Mouse (Mus musculus) forebrain, embryonic 15.5 days (tissue): ENCODE results near the gene Rpap1. TPM values are rescaled to one million over a fixed set of nuclear protein-coding genes. Genes with fewer than 3 reads are reported as not detected.
"Not testable (repeated sequence)": the region's sequence is repeated elsewhere in the genome, so short reads cannot be mapped to it uniquely, and the experiment has no call there.

Source experiments
- ATAC-seq: fragments of 200-750 bp; cut with Nextera tagmentation; replicated peaks from 2 replicates; pipeline ENCODE4 v1.8.0; 2017; ENCODE audit warnings: mild to moderate bottlenecking, moderate TSS enrichment, moderate library complexity
- H3K27ac ChIP-seq: fragments of 300-500 bp; sonication (generic); replicated peaks from 2 replicates; pipeline ENCODE4 v1.5.1; 2015; ENCODE audit warnings: mild to moderate bottlenecking, inconsistent platforms
- H3K27me3 ChIP-seq: fragments of 300-500 bp; sonication (generic); 2 replicates; pipeline ENCODE4 v1.6.1; 2015; ENCODE audit warnings: inconsistent platforms
- H3K36me3 ChIP-seq: fragments of 300-500 bp; sonication (generic); 2 replicates; pipeline ENCODE4 v1.6.1; 2015; ENCODE audit warnings: mild to moderate bottlenecking, inconsistent platforms
- H3K4me1 ChIP-seq: fragments of 300-500 bp; sonication (generic); 2 replicates; pipeline ENCODE4 v1.6.1; 2015; ENCODE audit warnings: inconsistent platforms
- H3K4me2 ChIP-seq: fragments of 300-500 bp; sonication (generic); replicated peaks from 2 replicates; pipeline ENCODE4 v1.6.1; 2015; ENCODE audit warnings: mild to moderate bottlenecking, inconsistent platforms
- H3K4me3 ChIP-seq: fragments of 300-500 bp; sonication (generic); 2 replicates; pipeline ENCODE4 v1.5.1; 2015; ENCODE audit warnings: mild to moderate bottlenecking, inconsistent platforms
- H3K9ac ChIP-seq: fragments of 300-500 bp; sonication (generic); replicated peaks from 2 replicates; pipeline ENCODE4 v1.6.1; 2015; ENCODE audit warnings: mild to moderate bottlenecking, inconsistent platforms
- H3K9me3 ChIP-seq: fragments of 300-500 bp; sonication (generic); 2 replicates; pipeline ENCODE4 v1.6.1; 2016; ENCODE audit warnings: inconsistent platforms
- WGBS: fragments of 180-500 bp; shearing (Covaris S2); methylation state at CpG from one replicate; pipeline ENCODE4 v1.1.7; 2015; ENCODE audit warnings: mixed read lengths; 5-methylcytosine and 5-hydroxymethylcytosine counted together
- polyA plus RNA-seq: library from polyadenylated mRNA; unstranded; fragments of >200 nt; fragmentation: Nextera tagmentation; extraction: Ambion mirVana; gene quantifications from 2 replicates; pipeline ENCODE4 v1.2.1, GENCODE M21; 2015

Gene Rpap1
- polyA plus RNA-seq, 1 experiment from 2014 or later, result 21.5 TPM

DNA sequence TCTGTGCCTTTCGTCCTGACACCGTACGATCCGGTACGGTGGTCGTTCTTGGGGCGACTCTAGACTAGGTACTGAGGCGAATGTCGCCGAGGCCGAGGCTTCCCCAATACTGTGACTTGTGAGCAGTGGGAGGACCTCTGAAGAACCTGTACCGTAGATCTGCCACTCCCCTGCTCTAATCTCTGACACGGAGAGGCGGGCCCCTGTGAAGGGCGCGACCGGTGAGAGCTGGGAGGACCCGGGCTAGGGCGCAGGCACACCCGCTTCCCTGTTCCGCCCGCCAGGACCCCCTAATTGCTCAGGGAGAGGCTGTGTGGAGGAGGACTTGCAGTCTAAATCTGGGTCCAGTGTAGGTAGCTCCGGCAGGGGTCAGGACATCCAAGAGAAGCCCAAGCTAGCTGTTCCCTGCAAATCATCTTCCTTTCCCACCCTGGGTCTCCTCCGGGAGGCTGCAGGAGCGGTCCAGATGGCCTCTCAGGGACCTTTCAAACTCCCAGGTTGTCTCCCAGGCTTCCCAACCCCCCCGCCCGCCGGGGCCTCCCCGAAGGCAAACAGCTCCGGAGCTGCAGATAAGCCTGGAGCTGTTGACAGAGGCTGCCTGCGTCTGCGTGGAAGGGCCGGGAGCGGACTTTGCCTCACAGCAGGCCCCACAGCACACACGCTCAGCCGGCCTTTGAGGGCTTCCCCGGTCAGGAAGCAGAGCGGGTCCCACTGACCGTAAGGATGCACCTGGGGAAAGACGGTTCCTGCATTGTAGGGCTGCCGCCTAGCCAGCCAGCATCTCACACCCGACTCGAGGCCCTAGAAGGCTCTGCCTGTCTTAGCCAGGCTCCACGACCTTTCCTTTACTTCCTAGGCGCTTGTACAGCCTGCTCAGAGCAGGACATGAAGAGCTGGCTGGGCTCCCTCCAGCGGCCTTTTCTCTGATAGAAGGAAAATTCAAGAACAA is 42.9 kb downstream of the Rpap1 start:
- Histone ChIP-seq H3K27me3 (peaks cover 35% of the 10 kb centered on the region), H3K4me1 (peaks cover 36% of the 10 kb centered on the region), H3K4me2 (peak overlapping the region; percentile 95), H3K9me3 (no peaks in the 10 kb centered on the region), H3K9ac (no peak overlapping the region), H3K27ac (no peak overlapping the region), H3K4me3 (peak overlapping the region; percentile 53; the same call in 1 of the 2 replicates), H3K36me3 (no peaks in the 10 kb centered on the region)
- WGBS, result 5% methylated on average over 44 of the region's 46 CpGs
- no peak for ATAC-seq

DNA sequence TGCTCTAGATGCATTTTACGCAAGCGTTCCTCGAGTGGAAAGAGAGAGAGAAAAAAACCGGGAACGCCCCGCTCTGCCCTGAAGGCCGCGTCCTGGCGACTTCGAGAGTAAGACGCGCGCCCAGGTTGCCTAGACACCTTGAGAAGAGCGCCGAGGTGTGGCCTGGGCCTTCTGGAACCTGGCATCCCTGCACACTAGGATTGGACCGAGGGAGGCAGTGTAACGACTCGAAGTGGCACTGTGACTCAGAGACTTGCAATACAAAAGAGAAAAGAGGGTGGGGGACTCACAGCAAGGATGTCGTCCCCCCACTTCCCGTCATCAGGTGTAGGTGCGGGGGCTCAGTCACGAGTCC is 43.6 kb downstream of the Rpap1 start:
- H3K27me3 ChIP-seq, result peaks cover 35% of the 10 kb centered on the region

DNA sequence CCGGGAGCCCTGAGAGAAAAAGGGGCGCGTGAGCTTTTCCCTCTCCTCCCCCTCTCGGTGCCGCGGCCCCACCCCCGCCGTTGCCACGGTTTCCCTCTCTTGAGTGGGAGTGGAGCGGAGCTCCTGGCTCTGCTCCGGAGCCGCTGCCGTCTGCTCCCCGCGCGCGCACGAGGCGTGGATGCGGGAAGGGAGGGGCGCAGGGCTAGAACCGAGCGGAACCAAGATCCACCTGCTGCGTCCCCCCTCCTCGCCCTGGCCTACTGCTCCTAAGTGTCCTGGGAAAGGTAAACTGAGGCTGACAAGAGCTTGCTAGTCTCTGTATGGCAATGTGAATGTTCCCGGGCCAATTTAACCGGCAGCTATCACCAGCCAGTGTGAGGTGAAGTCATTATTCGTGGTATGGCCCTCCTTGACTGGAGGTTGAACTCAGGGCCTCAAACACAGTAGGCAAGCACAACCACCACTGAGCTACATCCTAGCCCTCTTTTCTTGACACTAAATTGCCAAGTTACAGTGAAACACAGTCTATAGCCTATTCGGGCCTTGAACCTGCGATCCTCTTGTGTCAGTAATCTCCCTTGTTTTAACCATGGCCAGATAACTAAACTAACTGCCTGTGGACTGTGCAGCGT is 44.0 kb downstream of the Rpap1 start:
- H3K4me2 ChIP-seq, result peak overlapping the region; percentile 95
- H3K27ac ChIP-seq, result no peak overlapping the region
- H3K27me3 ChIP-seq, result peaks cover 35% of the 10 kb centered on the region
- WGBS, result 8% methylated on average over 22 of the region's 31 CpGs
- peak overlapping the region; percentile 28; the same call in 1 of the 2 replicates for H3K9ac ChIP-seq
- ATAC-seq, result 0 out of 2 replicates have a peak, but pooled peaks have one; percentile 15
- no peaks in the 10 kb centered on the region for H3K36me3 ChIP-seq
- H3K4me3 ChIP-seq, result peak overlapping the region; percentile 53
- H3K9me3 ChIP-seq, result no peaks in the 10 kb centered on the region
- H3K4me1 ChIP-seq, result peaks cover 36% of the 10 kb centered on the region

More for the DNA sequence above, 43.6 kb downstream of the Rpap1 start:
- Histone ChIP-seq H3K36me3 (no peaks in the 10 kb centered on the region), H3K4me3 (peak overlapping the region; percentile 53), H3K4me2 (peak overlapping the region; percentile 95), H3K27ac (no peak overlapping the region), H3K9ac (no peak overlapping the region), H3K9me3 (no peaks in the 10 kb centered on the region), H3K4me1 (peaks cover 36% of the 10 kb centered on the region)
- no peak for ATAC-seq
- WGBS, result 6% methylated on average over 22 of the region's 22 CpGs

DNA sequence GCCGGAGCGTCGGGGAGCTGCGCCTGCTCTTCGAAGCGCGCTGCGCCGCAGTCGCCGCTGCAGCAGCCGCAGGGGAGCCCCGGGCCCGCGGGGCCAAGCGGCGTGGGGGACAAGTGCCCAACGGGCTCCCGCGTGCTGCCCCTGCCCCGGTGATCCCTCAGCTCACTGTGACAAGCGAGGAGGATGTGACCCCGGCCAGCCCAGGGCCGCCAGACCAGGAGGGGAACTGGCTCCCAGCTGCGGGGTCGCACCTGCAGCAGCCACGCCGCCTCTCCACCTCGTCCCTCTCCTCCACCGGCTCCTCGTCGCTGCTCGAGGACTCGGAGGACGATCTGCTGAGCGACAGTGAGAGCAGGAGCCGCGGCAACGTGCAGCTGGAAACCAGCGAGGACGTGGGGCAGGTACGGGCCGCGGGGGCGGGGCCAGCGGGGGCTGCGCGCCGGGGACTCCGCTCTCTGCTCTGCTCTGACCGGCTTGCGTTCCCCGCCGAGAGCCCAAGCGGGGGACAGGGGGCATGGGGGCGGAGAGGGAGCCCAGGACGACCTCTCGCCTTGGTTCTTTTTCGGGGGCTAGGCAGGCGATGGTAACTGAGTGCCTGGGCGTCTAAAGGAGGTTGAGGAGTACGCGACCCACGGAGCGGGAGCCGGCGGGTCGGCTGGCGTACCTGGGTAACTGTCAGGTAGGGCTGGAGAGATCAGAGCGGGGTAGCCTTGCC is 44.7 kb downstream of the Rpap1 start:
- Histone ChIP-seq H3K9me3 (no peaks in the 10 kb centered on the region), H3K27ac (no peak overlapping the region), H3K9ac (peak overlapping the region; percentile 28), H3K4me3 (peak overlapping the region; percentile 53), H3K4me1 (peaks cover 36% of the 10 kb centered on the region), H3K4me2 (peak overlapping the region; percentile 95), H3K36me3 (no peaks in the 10 kb centered on the region), H3K27me3 (peaks cover 35% of the 10 kb centered on the region)
- ATAC-seq, result peak; percentile 31; the same call in 1 of the 2 replicates
- whole genome bisulfite sequencing, result under 1% methylated on average over 70 of the region's 70 CpGs

- peak within 1 kb of the TSS; percentile 95 for H3K4me2 ChIP-seq
- peaks cover 37% of the 10 kb centered on the region for H3K27me3 ChIP-seq
- H3K36me3 ChIP-seq, result no peaks in the 10 kb centered on the region
- peak within 1 kb of the TSS; percentile 28 for H3K9ac ChIP-seq
- WGBS, result under 1% methylated on average over 53 of the region's 53 CpGs
- peak; percentile 82 for ATAC-seq
- H3K4me3 ChIP-seq, result peak within 1 kb of the TSS; percentile 53
- 0 out of 2 replicates have a peak within 1 kb of the TSS, but pooled peaks have one; percentile 37 for H3K27ac ChIP-seq
- H3K9me3 ChIP-seq, result no peaks in the 10 kb centered on the region
- H3K4me1 ChIP-seq, result peaks cover 36% of the 10 kb centered on the region
Observed at GRCm38 (mm10) chr2:119741581-119742411, 45.5 kb downstream of the Rpap1 start, which contains the start of gene Itpka. TSS of gene Itpka (plus strand) at chr2:119742337.

DNA sequence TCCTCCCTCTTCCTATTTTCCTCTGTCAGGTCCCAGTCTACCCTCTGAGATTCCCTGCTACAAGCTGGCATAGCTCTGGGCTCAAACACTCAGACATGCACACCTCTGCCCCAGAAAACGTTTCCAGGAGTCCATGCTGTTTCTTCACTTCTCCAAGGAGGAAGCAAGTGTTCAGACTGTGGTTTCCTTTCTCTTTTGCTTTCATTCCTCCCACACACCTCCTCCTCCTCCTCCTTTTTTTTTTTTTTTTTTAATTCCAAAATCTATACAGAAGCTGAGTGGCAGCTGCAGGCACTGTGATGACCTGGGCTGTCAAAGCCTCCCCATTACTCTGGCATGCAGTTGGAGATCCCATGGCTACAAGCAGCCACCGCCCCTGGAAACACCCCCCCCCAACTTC is 46.8 kb downstream of the Rpap1 start:
- Histone ChIP-seq H3K27ac (no peak overlapping the region), H3K4me3 (no peak overlapping the region), H3K27me3 (peaks cover 33% of the 10 kb centered on the region), H3K36me3 (peaks cover 4% of the 10 kb centered on the region; the same call in 1 of the 2 replicates), H3K4me1 (peaks cover 36% of the 10 kb centered on the region), H3K9ac (no peak overlapping the region), H3K9me3 (no peaks in the 10 kb centered on the region), H3K4me2 (no peak overlapping the region)
- WGBS, result 17% methylated on average over 2 of the region's 2 CpGs
- ATAC-seq, result no peak

DNA sequence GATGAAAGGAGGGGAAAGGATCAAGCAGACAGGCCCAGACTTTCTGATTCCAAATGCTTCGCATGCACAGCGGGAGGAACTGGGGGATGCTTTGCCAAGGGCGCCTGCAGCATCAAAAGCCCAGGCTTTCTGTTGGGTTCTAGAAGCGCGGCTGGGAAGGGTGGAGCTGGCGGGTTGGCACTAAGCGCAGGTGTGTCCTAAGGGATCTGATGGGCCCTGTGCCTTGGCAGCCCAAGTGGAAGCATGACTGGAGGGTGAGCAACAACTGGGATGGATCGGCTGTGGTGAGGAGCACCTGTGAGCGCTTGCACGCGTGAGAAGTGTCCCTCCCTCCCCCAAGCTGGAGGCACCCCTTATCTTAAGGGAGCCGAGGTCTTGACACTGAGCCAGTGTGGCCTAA is 50.2 kb downstream of the Rpap1 start:
- no peak overlapping the region for H3K4me3 ChIP-seq
- no peaks in the 10 kb centered on the region for H3K9me3 ChIP-seq
- H3K27ac ChIP-seq, result no peak overlapping the region
- H3K4me1 ChIP-seq, result peaks cover 9% of the 10 kb centered on the region
- no peak for ATAC-seq
- H3K27me3 ChIP-seq, result peaks cover 6% of the 10 kb centered on the region; the same call in 1 of the 2 replicates
- peaks cover 31% of the 10 kb centered on the region for H3K36me3 ChIP-seq
- H3K9ac ChIP-seq, result no peak overlapping the region
- H3K4me2 ChIP-seq, result no peak overlapping the region
- 23% methylated on average over 12 of the region's 12 CpGs for WGBS

DNA sequence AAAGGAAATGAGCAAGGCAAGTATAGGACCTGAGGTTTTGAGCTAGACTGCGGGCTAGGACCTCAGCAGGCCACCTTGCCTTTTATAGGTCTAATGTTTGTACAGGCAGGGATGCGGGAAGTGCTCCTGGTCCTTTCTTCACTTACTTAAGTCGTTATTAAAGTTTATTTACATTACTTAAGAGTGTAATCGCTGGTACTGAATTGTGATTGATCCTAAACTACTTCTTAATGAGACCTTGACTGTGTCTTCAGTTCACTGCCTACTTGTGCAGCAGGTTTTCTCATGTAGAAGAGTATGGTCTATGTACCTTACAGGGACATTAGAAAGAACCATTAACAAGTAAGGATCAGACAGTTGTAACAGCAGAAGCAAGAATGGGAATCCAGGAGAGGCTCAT is 56.6 kb downstream of the Rpap1 start:
- Histone ChIP-seq H3K27ac (no peak overlapping the region), H3K4me1 (no peaks in the 10 kb centered on the region), H3K4me3 (no peak overlapping the region), H3K9me3 (no peaks in the 10 kb centered on the region), H3K27me3 (no peaks in the 10 kb centered on the region), H3K9ac (no peak overlapping the region), H3K4me2 (no peak overlapping the region), H3K36me3 (peaks cover 90% of the 10 kb centered on the region)
- no peak for ATAC-seq
- 87% methylated on average over 4 of the region's 4 CpGs for WGBS

DNA sequence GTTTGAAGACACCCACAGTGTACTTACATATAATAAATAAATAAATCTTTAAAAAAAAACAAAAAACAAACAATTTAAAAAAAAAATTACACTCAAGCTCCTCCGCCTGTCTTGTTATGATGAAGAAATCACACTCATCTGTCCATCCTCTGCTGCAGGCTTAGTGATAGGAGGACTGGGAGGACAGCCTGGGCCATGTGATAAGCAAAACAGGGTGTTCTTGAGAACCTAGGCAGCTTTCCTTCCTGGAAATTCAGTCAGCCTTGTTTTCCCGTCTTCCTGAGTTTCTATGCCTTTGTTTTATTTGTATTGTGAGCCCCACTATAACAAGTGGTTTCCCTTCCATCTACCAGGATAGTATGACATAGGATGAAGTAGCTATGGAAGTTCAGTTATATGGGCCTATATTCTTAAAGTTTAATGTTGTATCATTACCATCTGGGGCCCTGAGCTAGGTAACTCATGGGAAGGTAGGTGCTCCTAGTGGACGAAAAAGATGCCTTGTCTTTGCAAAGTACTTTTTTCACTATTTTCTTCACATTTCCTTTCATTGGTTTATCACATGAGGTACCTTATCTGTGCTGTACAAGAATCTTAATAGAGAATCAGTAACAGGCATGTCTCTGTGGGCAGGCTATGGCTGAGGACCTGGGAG is 59.4 kb downstream of the Rpap1 start:
- H3K4me2 ChIP-seq, result no peak overlapping the region
- H3K9ac ChIP-seq, result no peak overlapping the region
- H3K36me3 ChIP-seq, result peaks cover 91% of the 10 kb centered on the region
- H3K4me3 ChIP-seq, result no peak overlapping the region
- no peaks in the 10 kb centered on the region for H3K9me3 ChIP-seq
- H3K4me1 ChIP-seq, result no peaks in the 10 kb centered on the region
- H3K27me3 ChIP-seq, result no peaks in the 10 kb centered on the region
- WGBS, result 90% methylated on average over 3 of the region's 3 CpGs
- no peak for ATAC-seq
- no peak overlapping the region for H3K27ac ChIP-seq

- no peak for ATAC-seq
- Histone ChIP-seq H3K36me3 (peaks cover 81% of the 10 kb centered on the region), H3K27ac (no peak overlapping the region), H3K4me1 (no peaks in the 10 kb centered on the region), H3K27me3 (no peaks in the 10 kb centered on the region), H3K9me3 (no peaks in the 10 kb centered on the region), H3K9ac (no peak overlapping the region), H3K4me2 (no peak overlapping the region), H3K4me3 (no peak overlapping the region)
- 96% methylated on average over 8 of the region's 8 CpGs for WGBS
Observed at GRCm38 (mm10) chr2:119721070-119721469, 66.3 kb downstream of the Rpap1 start.

DNA sequence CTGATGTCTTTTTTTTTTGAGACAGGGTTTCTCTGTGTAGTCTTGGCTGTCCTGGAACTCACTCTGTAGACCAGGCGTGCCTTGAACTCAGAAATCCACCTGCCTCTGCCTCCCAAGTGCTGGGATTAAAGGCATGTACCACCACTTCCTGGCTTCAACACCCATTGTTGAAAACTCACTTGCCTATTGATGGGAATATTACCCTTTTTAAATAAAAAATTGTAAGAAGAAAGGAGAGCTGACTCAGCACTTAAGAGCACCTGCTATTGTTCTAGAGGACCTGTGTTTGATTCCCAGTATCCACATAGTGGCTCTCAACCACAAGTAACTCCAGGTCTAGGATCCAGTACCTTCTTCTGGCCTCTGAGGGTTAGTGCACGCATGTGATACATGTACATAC is 71.5 kb downstream of the Rpap1 start:
- not testable (repeated sequence) for H3K4me2 ChIP-seq, H3K27me3 ChIP-seq, H3K27ac ChIP-seq, H3K9me3 ChIP-seq, H3K4me1 ChIP-seq, ATAC-seq, H3K4me3 ChIP-seq, H3K9ac ChIP-seq
- peaks cover 75% of the 10 kb centered on the region for H3K36me3 ChIP-seq
- 92% methylated on average over 2 of the region's 2 CpGs for WGBS
